15 mouse cellular contexts compared by ENCODE assay signal in the genomic region with DNA sequence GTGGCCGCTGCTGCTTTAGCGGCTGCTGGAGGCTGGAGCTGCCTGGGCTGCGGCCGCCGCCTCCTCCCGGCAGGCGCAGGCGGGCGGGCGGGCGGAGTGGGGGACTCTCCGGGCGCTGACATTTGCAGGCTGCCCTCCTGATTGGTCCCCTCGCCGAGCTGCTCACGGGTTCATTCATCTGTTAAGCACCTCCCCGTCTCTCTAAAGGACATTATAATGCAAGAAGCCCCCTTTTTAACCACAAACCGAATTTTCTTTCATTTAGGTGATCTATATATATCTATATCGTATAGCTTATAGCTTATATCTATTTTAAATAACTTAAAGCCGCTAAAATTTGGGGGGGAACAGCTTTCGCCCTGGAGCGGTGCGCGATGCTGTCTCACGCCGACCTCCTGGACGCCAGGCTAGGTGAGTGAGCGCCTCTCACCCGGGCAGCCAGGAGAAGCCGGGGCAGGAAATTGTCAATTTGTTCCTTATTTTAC. TPM values are rescaled to one million over a fixed set of nuclear protein-coding genes. Genes with fewer than 3 reads are reported as not detected.
A peak's percentile ranks its signal among the peaks of the same experiment; 100 is the strongest.
DNase-seq lines count a peak whose midpoint lies in the region; ATAC-seq lines count a peak whose summit lies in the region.
"Had no signal": no experiment of that assay in that cellular context is flagged by ENCODE, and none has a peak within 500 bp of the region (broad histone marks: within the 10 kb centered on the region; RNA-seq: fewer than 3 reads in every experiment).

A gene (plus strand): TSS at position 207 of the 485 bp plus-strand sequence.

- peaks cover 70% of the 10 kb centered on the region for H3K27me3 ChIP-seq in heart, embryonic 12.5 days (replicated peaks)
- H3K27me3 ChIP-seq in embryonic facial prominence, embryonic 10.5 days (replicated peaks; ENCODE audit: low read depth, poor library complexity, severe bottlenecking) = peaks cover 100% of the 10 kb centered on the region
- H3K27me3 ChIP-seq in hindbrain, embryonic 14.5 days (ENCODE audit: control insufficient read depth, insufficient read depth, low read length) = peaks cover 90% of the 10 kb centered on the region
- H3K27me3 ChIP-seq in neural tube, embryonic 12.5 days (replicated peaks) = peaks cover 80% of the 10 kb centered on the region

- peak within 1 kb of the TSS; percentile 6; the same call in 1 of the 2 replicates for H3K4me2 ChIP-seq in heart, embryonic 12.5 days
- peak within 1 kb of the TSS; percentile 37 for H3K4me2 ChIP-seq in hindbrain, embryonic 14.5 days (replicated peaks)
- H3K4me2 ChIP-seq in neural tube, embryonic 12.5 days (replicated peaks) = peak within 1 kb of the TSS; percentile 36
- H3K4me2 ChIP-seq: embryonic facial prominence, embryonic 12.5 days; liver, embryonic 13.5 days had no signal

- H3K36me3 ChIP-seq in heart, embryonic 12.5 days = no peaks in the 10 kb centered on the region
- no peaks in the 10 kb centered on the region for H3K36me3 ChIP-seq in embryonic facial prominence, embryonic 10.5 days (replicated peaks)
- no peaks in the 10 kb centered on the region for H3K36me3 ChIP-seq in hindbrain, embryonic 14.5 days (replicated peaks; ENCODE audit: control insufficient read depth, insufficient read depth)
- H3K36me3 ChIP-seq in neural tube, embryonic 12.5 days = no peaks in the 10 kb centered on the region
- H3K36me3 ChIP-seq: embryonic facial prominence, embryonic 12.5 days; liver, embryonic 13.5 days had no signal

- H3K27ac ChIP-seq in heart, embryonic 12.5 days (ENCODE audit: poor library complexity, severe bottlenecking) = no peak within 1 kb of the TSS
- no peak within 1 kb of the TSS for H3K27ac ChIP-seq in embryonic facial prominence, embryonic 10.5 days (replicated peaks)
- peak within 1 kb of the TSS; percentile 80 for H3K27ac ChIP-seq in hindbrain, embryonic 14.5 days
- H3K27ac ChIP-seq in neural tube, embryonic 12.5 days = no peak within 1 kb of the TSS
- H3K27ac ChIP-seq: embryonic facial prominence, embryonic 12.5 days; liver, embryonic 13.5 days had no signal

- peak; percentile 9; the same call in 1 of the 2 replicates for ATAC-seq in heart, embryonic 12.5 days (ENCODE audit: insufficient number of reproducible peaks, low FRiP score)
- peak; percentile 51; the same call in 1 of the 2 replicates for ATAC-seq in hindbrain, embryonic 14.5 days (ENCODE audit: low FRiP score)
- ATAC-seq in neural tube, embryonic 12.5 days (ENCODE audit: low FRiP score, low read depth) = peak; percentile 76; the same call in 1 of the 2 replicates

- WGBS in heart, embryonic 12.5 days = under 1% methylated on average over 21 of the region's 30 CpGs
- under 1% methylated on average over 30 of the region's 30 CpGs for WGBS in embryonic facial prominence, embryonic 10.5 days
- 2% methylated on average over 27 of the region's 30 CpGs for WGBS in hindbrain, embryonic 14.5 days
- under 1% methylated on average over 29 of the region's 30 CpGs for WGBS in neural tube, embryonic 12.5 days

- H3K9me3 ChIP-seq in heart, embryonic 12.5 days (replicated peaks) = no peaks in the 10 kb centered on the region
- no peaks in the 10 kb centered on the region for H3K9me3 ChIP-seq in embryonic facial prominence, embryonic 10.5 days
- no peaks in the 10 kb centered on the region for H3K9me3 ChIP-seq in hindbrain, embryonic 14.5 days (ENCODE audit: control insufficient read depth, low read length)
- H3K9me3 ChIP-seq in neural tube, embryonic 12.5 days = no peaks in the 10 kb centered on the region
- H3K9me3 ChIP-seq: embryonic facial prominence, embryonic 12.5 days; liver, embryonic 13.5 days had no signal

- no peak within 1 kb of the TSS for H3K4me3 ChIP-seq in heart, embryonic 12.5 days
- peak within 1 kb of the TSS; percentile 30 for H3K4me3 ChIP-seq in embryonic facial prominence, embryonic 10.5 days
- peak within 1 kb of the TSS; percentile 26 for H3K4me3 ChIP-seq in hindbrain, embryonic 14.5 days (replicated peaks; ENCODE audit: low read length)
- peak within 1 kb of the TSS; percentile 26; the same call in 1 of the 2 replicates for H3K4me3 ChIP-seq in neural tube, embryonic 12.5 days
- H3K4me3 ChIP-seq: embryonic facial prominence, embryonic 12.5 days; liver, embryonic 13.5 days had no signal

- H3K9ac ChIP-seq in heart, embryonic 12.5 days = no peak within 1 kb of the TSS
- H3K9ac ChIP-seq in hindbrain, embryonic 14.5 days = peak within 1 kb of the TSS; percentile 18; the same call in 1 of the 2 replicates
- peak within 1 kb of the TSS; percentile 8; the same call in 1 of the 2 replicates for H3K9ac ChIP-seq in neural tube, embryonic 12.5 days
- H3K9ac ChIP-seq: embryonic facial prominence, embryonic 12.5 days; liver, embryonic 13.5 days had no signal

- H3K4me1 ChIP-seq in heart, embryonic 12.5 days (replicated peaks) = peaks cover 10% of the 10 kb centered on the region
- H3K4me1 ChIP-seq in embryonic facial prominence, embryonic 10.5 days = peaks cover 18% of the 10 kb centered on the region
- no peaks in the 10 kb centered on the region for H3K4me1 ChIP-seq in hindbrain, embryonic 14.5 days (replicated peaks; ENCODE audit: control insufficient read depth, insufficient read depth, low read length)
- peaks cover 11% of the 10 kb centered on the region; the same call in 1 of the 2 replicates for H3K4me1 ChIP-seq in neural tube, embryonic 12.5 days
- H3K4me1 ChIP-seq: liver, embryonic 13.5 days had no signal

- no peak for DNase-seq in heart, postnatal 4 days
- peak; percentile 79 for DNase-seq in embryonic facial prominence, embryonic 10.5 days (ENCODE audit: low spot score)
- no peak for DNase-seq in hindbrain, embryonic 14.5 days (ENCODE audit: low spot score)
- no peak for DNase-seq in kidney, adult 9 months
- DNase-seq in gastrocnemius, postnatal 25 days = no peak
- no peak for DNase-seq in layer of hippocampus, postnatal 14 days (ENCODE audit: low spot score in 2 of 2)
- DNase-seq: B cell, adult 2 months; liver, embryonic 13.5 days had no signal

RNA-seq across cellular contexts. Expression of the gene that starts here (rescaled TPM):
- not detected in 2 replicates for polyA plus RNA-seq in heart, embryonic 12.5 days (2016; fragmentation: Nextera tagmentation; extraction: Ambion mirVana)
- total RNA-seq in heart, postnatal 4 days (2021) = not detected
- 0.47 and 0.78 TPM in 2 replicates for polyA plus RNA-seq in embryonic facial prominence, embryonic 10.5 days (2016; fragmentation: Nextera tagmentation; extraction: Ambion mirVana)
- polyA plus RNA-seq in hindbrain, embryonic 14.5 days (2014; fragmentation: Nextera tagmentation; extraction: Ambion mirVana) = 9.2 and 10.6 TPM in 2 replicates
- polyA plus RNA-seq in neural tube, embryonic 12.5 days (2016; fragmentation: Nextera tagmentation; extraction: Ambion mirVana) = 10.9 and 13.0 TPM in 2 replicates
- total RNA-seq in gastrocnemius, postnatal 25 days (2021) = not detected
- not detected for total RNA-seq in layer of hippocampus, postnatal 14 days (2021)
- total RNA-seq: gastrocnemius, adult 18-20 months; layer of hippocampus, postnatal 25 days; megakaryocyte-erythroid progenitor cell, adult 5-6 weeks had no signal
- polyA plus RNA-seq: liver, embryonic 13.5 days; stomach, embryonic 16.5 days had no signal

Comparison
In these comparisons a context has a peak if more than half of its experiments do, and no peak if none do; other contexts are left out.
1. Peak in ATAC-seq and H3K4me2 ChIP-seq in heart, embryonic 12.5 days; RNA of the gene not detected or under 1 TPM.
2. Peak in DNase-seq and H3K4me3 ChIP-seq in embryonic facial prominence, embryonic 10.5 days; RNA of the gene not detected or under 1 TPM.
3. ATAC-seq: peak in every context shown above with its lines; median percentile 76 in neural tube, embryonic 12.5 days; 51 in hindbrain, embryonic 14.5 days; 9 in heart, embryonic 12.5 days.